Mouse (Mus musculus) CH12.LX (cell line): ENCODE measurements around the gene She. TPM values are rescaled to one million over a fixed set of nuclear protein-coding genes. Genes with fewer than 3 reads are reported as not detected.

Source experiments
- DNase-seq: peaks from one replicate; pipeline ENCODE4 v3.0.0-alpha.2; 2013; ENCODE audit errors: extremely low read depth
- H3K27ac ChIP-seq: 2 replicates; pipeline ENCODE4 v1.5.1; 2012; ENCODE audit warnings: low read depth, mild to moderate bottlenecking, control low read depth, moderate library complexity; ENCODE audit not compliant: insufficient read depth
- H3K27me3 ChIP-seq: replicated peaks from 2 replicates; pipeline ENCODE3; 2012; ENCODE audit warnings: inconsistent platforms
- H3K36me3 ChIP-seq, 2 experiments: replicated peaks in 1 of 2; 2 replicates each; pipeline versions ENCODE3 to v1.6.1; 2012; ENCODE audit warnings: inconsistent platforms in 1 of 2, low read length in 1 of 2, mild to moderate bottlenecking in 1 of 2, mixed read lengths in 1 of 2, moderate library complexity in 1 of 2; ENCODE audit not compliant: control insufficient read depth in 1 of 2, insufficient read depth in 1 of 2
- H3K4me1 ChIP-seq, 2 experiments: 2 replicates each; pipeline ENCODE4 v1.6.1; 2012; ENCODE audit warnings: inconsistent platforms in 1 of 2, moderate library complexity in 1 of 2; ENCODE audit not compliant: insufficient read depth in 2 of 2, control insufficient read depth in 1 of 2
- H3K4me2 ChIP-seq: 2 replicates; pipeline ENCODE4 v1.6.1; 2012; ENCODE audit warnings: low read depth, mild to moderate bottlenecking, control low read depth; ENCODE audit not compliant: poor library complexity, insufficient read depth, severe bottlenecking
- H3K4me3 ChIP-seq, 3 experiments: fragments of 150-350 bp in 1 of 3; sonication (generic) in 1 of 3; replicated peaks in 1 of 3; 2 replicates each; pipeline versions ENCODE3 to v1.5.1; 2011 to 2012; ENCODE audit warnings: low read depth in 2 of 3, low read length in 2 of 3, mild to moderate bottlenecking in 2 of 3, moderate library complexity in 2 of 3, control low read depth in 1 of 3, improper control_type of control experiment in 1 of 3, inconsistent platforms in 1 of 3, mixed read lengths in 1 of 3; ENCODE audit not compliant: poor library complexity in 1 of 3
- H3K79me2 ChIP-seq: replicated peaks from 2 replicates; pipeline ENCODE4 v1.6.1; 2012; ENCODE audit warnings: mild to moderate bottlenecking, moderate library complexity; ENCODE audit not compliant: control insufficient read depth, poor library complexity, insufficient read depth, severe bottlenecking; ENCODE audit errors: extremely low read depth
- H3K9ac ChIP-seq: 2 replicates; pipeline ENCODE4 v1.6.1; 2012; ENCODE audit warnings: low read depth, mild to moderate bottlenecking, control low read depth, moderate library complexity; ENCODE audit not compliant: insufficient read depth
- H3K9me3 ChIP-seq: replicated peaks from 2 replicates; pipeline ENCODE3; 2012; ENCODE audit warnings: low read length, inconsistent platforms, mixed read lengths
- BHLHE40 ChIP-seq: IDR thresholded peaks from 2 replicates; pipeline ENCODE4 v1.6.1; 2011; ENCODE audit warnings: mild to moderate bottlenecking, low read depth, low read length, improper control_type of control experiment
- CHD1 ChIP-seq: IDR thresholded peaks from 2 replicates; pipeline ENCODE4 v1.6.1; 2012; ENCODE audit warnings: low read depth, low read length, improper control_type of control experiment, inconsistent platforms
- CHD2 ChIP-seq: IDR thresholded peaks from 2 replicates; pipeline ENCODE4 v1.6.1; 2011; ENCODE audit warnings: low read length, improper control_type of control experiment
- CTCF ChIP-seq, 2 experiments: IDR thresholded peaks in 1 of 2; conservative IDR thresholded peaks in 1 of 2; 2 replicates each; pipeline ENCODE4 v1.5.1; 2011 to 2012; ENCODE audit warnings: low read depth in 2 of 2, low read length in 2 of 2, improper control_type of control experiment in 1 of 2, inconsistent platforms in 1 of 2, mild to moderate bottlenecking in 1 of 2, moderate library complexity in 1 of 2
- ELF1 ChIP-seq: IDR thresholded peaks from 2 replicates; pipeline ENCODE4 v1.6.1; 2014; ENCODE audit warnings: low read depth, mild to moderate bottlenecking, inconsistent platforms, low read length, improper control_type of control experiment
- EP300 ChIP-seq: IDR thresholded peaks from 2 replicates; pipeline ENCODE4 v1.6.1; 2011; ENCODE audit warnings: low read length, improper control_type of control experiment
- ETS1 ChIP-seq: conservative IDR thresholded peaks from 2 replicates; pipeline ENCODE4 v1.6.1; 2012; ENCODE audit warnings: low read depth, mild to moderate bottlenecking, inconsistent platforms, low read length, improper control_type of control experiment, moderate library complexity
- GABPA ChIP-seq: IDR thresholded peaks from 2 replicates; pipeline ENCODE4 v1.6.1; 2012; ENCODE audit warnings: low read depth, low read length, improper control_type of control experiment, inconsistent platforms; ENCODE audit not compliant: insufficient replicate concordance
- HCFC1 ChIP-seq: IDR thresholded peaks from 2 replicates; pipeline ENCODE4 v1.6.1; 2012; ENCODE audit warnings: low read depth, mild to moderate bottlenecking, inconsistent platforms, low read length, improper control_type of control experiment
- IRF4 ChIP-seq: IDR thresholded peaks from 2 replicates; pipeline ENCODE4 v1.6.1; 2014; ENCODE audit warnings: low read depth, mild to moderate bottlenecking, inconsistent platforms, low read length, improper control_type of control experiment
- JUN ChIP-seq: IDR thresholded peaks from 2 replicates; pipeline ENCODE4 v1.6.1; 2011; ENCODE audit warnings: low read depth, mild to moderate bottlenecking, low read length, improper control_type of control experiment, moderate library complexity; ENCODE audit not compliant: insufficient read depth
- JUND ChIP-seq: conservative IDR thresholded peaks from 2 replicates; pipeline ENCODE4 v1.6.1; 2011; ENCODE audit warnings: low read depth, low read length, improper control_type of control experiment
- KAT2A ChIP-seq: IDR thresholded peaks from 2 replicates; pipeline ENCODE4 v1.6.1; 2012; ENCODE audit warnings: low read length, improper control_type of control experiment, inconsistent platforms; ENCODE audit not compliant: insufficient replicate concordance
- MAFK ChIP-seq: IDR thresholded peaks from 2 replicates; pipeline ENCODE4 v1.6.1; 2011; ENCODE audit warnings: low read length, improper control_type of control experiment; ENCODE audit not compliant: insufficient replicate concordance
- MAZ ChIP-seq: IDR thresholded peaks from 2 replicates; pipeline ENCODE4 v1.6.1; 2012; ENCODE audit warnings: low read depth, mild to moderate bottlenecking, inconsistent platforms, low read length, improper control_type of control experiment, moderate library complexity
- MXI1 ChIP-seq: IDR thresholded peaks from 2 replicates; pipeline ENCODE4 v1.6.1; 2011; ENCODE audit warnings: mild to moderate bottlenecking, low read depth, low read length, improper control_type of control experiment
- MYC ChIP-seq: IDR thresholded peaks from 2 replicates; pipeline ENCODE4 v1.6.1; 2011; ENCODE audit warnings: low read depth, mild to moderate bottlenecking, improper control_type of control experiment, low read length
- NELFE ChIP-seq: IDR thresholded peaks from 2 replicates; pipeline ENCODE4 v1.6.1; 2011; ENCODE audit warnings: low read depth, low read length, improper control_type of control experiment
- NRF1 ChIP-seq: IDR thresholded peaks from 2 replicates; pipeline ENCODE4 v1.6.1; 2014; ENCODE audit warnings: low read depth, mild to moderate bottlenecking, inconsistent platforms, low read length, improper control_type of control experiment, moderate library complexity
- POLR2A ChIP-seq: IDR thresholded peaks from 2 replicates; pipeline ENCODE4 v1.6.1; 2011; ENCODE audit warnings: low read depth, mild to moderate bottlenecking, improper control_type of control experiment, low read length
- POLR2AphosphoS2 ChIP-seq: IDR thresholded peaks from 2 replicates; pipeline ENCODE4 v1.6.1; 2011; ENCODE audit warnings: low read depth, low read length, improper control_type of control experiment
- RAD21 ChIP-seq: IDR thresholded peaks from 2 replicates; pipeline ENCODE4 v1.6.1; 2011; ENCODE audit warnings: low read depth, mild to moderate bottlenecking, low read length, improper control_type of control experiment, moderate library complexity
- SIN3A ChIP-seq: IDR thresholded peaks from 2 replicates; pipeline ENCODE4 v1.6.1; 2012; ENCODE audit warnings: low read length, improper control_type of control experiment, inconsistent platforms
- SMC3 ChIP-seq: IDR thresholded peaks from 2 replicates; pipeline ENCODE4 v1.6.1; 2011; ENCODE audit warnings: low read depth, low read length, improper control_type of control experiment
- TBP ChIP-seq: conservative IDR thresholded peaks from 2 replicates; pipeline ENCODE4 v1.6.1; 2011; ENCODE audit warnings: low read depth, low read length, improper control_type of control experiment
- TCF12 ChIP-seq: IDR thresholded peaks from 2 replicates; pipeline ENCODE4 v1.6.1; 2014; ENCODE audit warnings: low read depth, mild to moderate bottlenecking, inconsistent platforms, low read length, improper control_type of control experiment
- USF2 ChIP-seq: conservative IDR thresholded peaks from 2 replicates; pipeline ENCODE4 v1.6.1; 2011; ENCODE audit warnings: low read depth, low read length, improper control_type of control experiment
- ZC3H11A ChIP-seq: IDR thresholded peaks from 2 replicates; pipeline ENCODE4 v1.6.1; 2012; ENCODE audit warnings: low read depth, mild to moderate bottlenecking, inconsistent platforms, low read length, improper control_type of control experiment
- ZMIZ1 ChIP-seq: IDR thresholded peaks from 2 replicates; pipeline ENCODE4 v1.6.1; 2012; ENCODE audit warnings: low read depth, mild to moderate bottlenecking, inconsistent platforms, low read length, improper control_type of control experiment
- dilution Hi-C: fragments of 300-500 bp; cut with MboI; formaldehyde crosslinking; loops from 2 replicates; pipeline ENCODE4 v1.14.3; 2020; ENCODE audit warnings: low sequenced_read_pairs; ENCODE audit not compliant: extremely low pct_unique_long_range_greater_than_20kb, extremely low pct_ligation_motif_present
- in situ Hi-C: fragments of 300-500 bp; cut with MboI; formaldehyde crosslinking; loops from 3 replicates; pipeline ENCODE4 v1.14.3; 2019; ENCODE audit warnings: low sequenced_read_pairs, low pct_ligation_motif_present, low pct_unique_long_range_greater_than_20kb, mixed read lengths
- polyA plus RNA-seq: library from polyadenylated mRNA; unstranded; fragments of >175 nt; gene quantifications from 2 replicates; pipeline ENCODE4 v1.2.1, GENCODE M21; 2012; ENCODE audit warnings: low read depth; ENCODE audit not compliant: insufficient read length
- total RNA-seq, 2 experiments: library from RNA; depleted of rRNA; stranded (reverse); fragments of 300-350 nt in 1 of 2; fragments of >200 nt in 1 of 2; gene quantifications; 2 replicates each; pipeline ENCODE4 v1.2.3; 2012 to 2014

Gene She
- total and polyA plus RNA-seq, 3 experiments, result not detected

- peak; percentile 51 for DNase-seq
- Histone ChIP-seq H3K27me3 (no peaks in the 10 kb centered on the region), H3K4me3 (no peak overlapping the region), H3K4me2 (peak overlapping the region; percentile 74), H3K9ac (0 out of 2 replicates have a peak overlapping the region, but pooled peaks have one; percentile 36), H3K79me2 (no peaks in the 10 kb centered on the region), H3K9me3 (no peaks in the 10 kb centered on the region), H3K4me1 (peaks cover 2 to 30% of the 10 kb centered on the region in 2 experiments; a peak in 2 of 4 replicates), H3K36me3 (peaks cover 31 to 40% of the 10 kb centered on the region in 2 experiments), H3K27ac (no peak overlapping the region)
- in situ Hi-C loops, result loop anchor here (5.0 to 25.0 kb wide), 2 partner anchors 67 to 177 kb away; partner anchors contain the start of gene Atp8b2
- dilution Hi-C loops, result no loop called here
- TF ChIP-seq EP300 (no peak), NELFE (0 out of 2 replicates have a peak, but pooled peaks have one; percentile 26), MYC (0 out of 2 replicates have a peak, but pooled peaks have one; percentile 23), SMC3 (peak; percentile 93), MAZ (0 out of 2 replicates have a peak, but pooled peaks have one; percentile 55), TCF12 (peak; percentile 19; the same call in 1 of the 2 replicates), ELF1 (peak; percentile 9; the same call in 1 of the 2 replicates), CHD1 (no peak), HCFC1 (no peak), BHLHE40 (peak; percentile 5; the same call in 1 of the 2 replicates), RAD21 (peak; percentile 93), KAT2A (no peak), MAFK (no peak), CTCF (conservative IDR thresholded peaks at IDR 0.05 in 1 of 2, IDR thresholded peaks at IDR 0.05 in 1 of 2; ENCODE audit: low read depth in 2 of 2, low read length in 2 of 2) (peak; percentile 46 to 94; a peak in 3 of 4 replicates), NRF1 (no peak), USF2 (no peak), JUN (no peak), POLR2A (no peak), ZMIZ1 (no peak), IRF4 (peak; percentile 79), POLR2AphosphoS2 (no peak), TBP (no peak), ZC3H11A (peak; percentile 65), ETS1 (no peak), CHD2 (no peak), JUND (no peak), MXI1 (peak; percentile 30; the same call in 1 of the 2 replicates), GABPA (no peak), SIN3A (no peak)
These were observed 46.0 kb upstream of the She start for GRCm38 (mm10) chr3:89784991-89785753.
